Mouse (Mus musculus): ENCODE results near the gene Eif4e. TPM values are rescaled to one million over a fixed set of nuclear protein-coding genes. Genes with fewer than 3 reads are reported as not detected.

Gene Eif4e
- 243 TPM for polyA plus RNA-seq (2017; shearing (Covaris generic))

GRCm38 (mm10) chr3:138526073-138526915, at the start of gene Eif4e:
TSS of gene Eif4e (plus strand) at chr3:138526179.

GRCm38 (mm10) chr3:138489327-138490033, 36.5 kb upstream of the Eif4e start, which contains the start of gene Metap1:
TSS of gene Metap1 (minus strand) at chr3:138489515.

Other genes with a start within 250 kb of the Eif4e start
- not detected for gene Adh6a, start 212.9 kb upstream of the Eif4e start, polyA plus RNA-seq (2017; shearing (Covaris generic))
- not detected for gene Adh6b, start 184.4 kb upstream of the Eif4e start, polyA plus RNA-seq (2017; shearing (Covaris generic))
- gene Adh4, start 110.7 kb upstream of the Eif4e start, polyA plus RNA-seq (2017; shearing (Covaris generic)) = not detected
- gene Adh5, start 83.1 kb upstream of the Eif4e start, polyA plus RNA-seq (2017; shearing (Covaris generic)) = 118 TPM
- 25.8 TPM for gene Metap1, start 36.7 kb upstream of the Eif4e start, polyA plus RNA-seq (2017; shearing (Covaris generic))
- 42.5 TPM for gene Tspan5, start 216.0 kb downstream of the Eif4e start, polyA plus RNA-seq (2017; shearing (Covaris generic))